Mouse (Mus musculus): ENCODE results near the gene Acat2.

DNA sequence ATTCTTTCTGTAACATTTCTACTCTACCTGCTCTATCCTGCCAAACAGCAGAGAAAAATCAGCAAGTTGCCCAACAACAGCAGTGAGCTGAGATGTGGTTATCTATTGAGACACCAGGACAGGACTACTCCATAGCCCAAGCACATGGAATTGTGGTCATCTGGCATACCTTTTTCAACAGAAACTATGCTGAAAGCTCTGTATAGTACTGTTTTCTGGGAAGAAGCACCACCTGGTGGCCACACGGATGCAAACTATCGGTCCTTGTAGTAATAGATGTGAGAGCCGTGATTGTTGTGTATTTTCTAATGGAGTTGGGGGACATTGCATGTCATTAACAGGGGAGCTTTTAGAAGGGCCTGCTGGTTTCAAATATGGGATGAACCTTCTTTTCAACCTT lies 35.8 kb upstream of the Acat2 start:
- TF ChIP-seq POLR2A (IDR thresholded peaks at IDR 0.05; ENCODE audit: extremely low read depth, insufficient read depth, low read length) (no peak), CTCF (IDR thresholded peaks at IDR 0.05; ENCODE audit: extremely low read depth, insufficient read depth, low read length) (peak; percentile 51)

All from cortical plate, adult 2 months (tissue).